Mouse (Mus musculus) lung, postnatal 14 days (tissue): ENCODE measurements around the gene Klc2.
"Not testable (repeated sequence)": the region's sequence is repeated elsewhere in the genome, so short reads cannot be mapped to it uniquely, and the experiment has no call there.

Experiments used
- DNase-seq: peaks from one replicate; pipeline ENCODE4 v3.0.0; 2021

Gene Klc2

GRCm38 (mm10) chr19:5118384-5118698 is at the start of gene Klc2:
Gene Klc2 (minus strand): TSS chr19:5118560.
- DNase-seq, result no peak

DNA sequence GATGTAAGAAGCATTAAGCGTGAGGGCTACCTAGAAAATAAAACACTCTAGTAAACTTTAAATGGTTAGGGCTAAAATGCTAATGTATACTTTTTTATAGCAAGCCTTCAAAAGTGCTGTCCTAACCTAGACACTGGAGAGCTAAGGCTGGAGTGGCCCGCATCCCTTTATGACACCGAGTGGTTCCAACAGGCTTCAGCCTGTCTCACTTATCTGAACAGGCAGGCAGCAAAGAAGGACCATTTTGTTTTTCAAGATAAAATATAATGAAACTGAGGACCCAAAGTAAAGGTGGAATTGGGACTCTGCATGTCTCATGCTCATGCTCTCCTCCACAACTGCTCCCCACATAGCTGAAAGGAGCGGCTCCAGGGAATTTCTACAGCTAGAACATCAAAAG is 49.1 kb upstream of the Klc2 start:
- no peak for DNase-seq

DNA sequence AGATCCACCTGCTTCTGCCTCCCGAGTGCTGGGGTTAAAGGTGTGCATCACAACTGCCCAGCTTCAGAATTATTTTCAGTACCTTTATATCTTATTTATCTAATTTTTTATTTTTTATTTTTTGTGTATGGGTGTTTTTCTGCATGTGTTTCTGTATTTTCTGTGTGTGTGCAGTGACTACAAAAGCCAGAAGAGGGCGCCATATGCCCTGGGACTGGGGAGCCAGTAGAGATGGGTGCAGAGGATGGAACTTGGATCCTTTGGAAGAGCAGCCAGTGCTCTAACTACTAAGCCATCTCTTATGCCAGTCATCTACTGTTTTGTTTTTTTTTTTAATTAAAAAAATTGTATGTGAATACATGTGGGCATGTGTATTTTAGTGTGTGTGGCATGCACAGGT is 46.0 kb upstream of the Klc2 start:
- peak; percentile 25 for DNase-seq

DNA sequence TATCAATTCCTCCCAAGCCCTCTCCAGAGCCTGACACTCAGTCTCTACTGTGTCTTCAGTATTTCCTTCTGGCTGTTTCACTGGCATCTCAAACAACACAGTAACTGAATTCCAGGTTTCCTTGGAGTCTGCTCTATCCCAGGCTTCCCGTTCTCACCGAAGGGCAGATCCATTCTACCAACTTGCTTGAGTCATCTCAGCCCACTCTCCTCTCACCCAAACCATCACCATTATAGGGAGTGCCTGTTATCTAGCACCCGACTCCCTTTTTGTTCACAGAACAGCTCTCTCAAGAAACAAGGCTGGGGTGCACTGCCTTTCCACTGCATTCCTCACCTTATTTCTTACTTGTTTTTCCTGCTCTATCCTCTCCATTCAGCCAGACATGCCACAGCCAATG is 43.6 kb upstream of the Klc2 start:
- DNase-seq, result no peak

- DNase-seq, result no peak
Measured at GRCm38 (mm10) chr19:5152261-5152660, 33.9 kb upstream of the Klc2 start.

GRCm38 (mm10) chr19:5151741-5152140 is 33.4 kb upstream of the Klc2 start:
- DNase-seq, result no peak

GRCm38 (mm10) chr19:5151331-5151730 is 33.0 kb upstream of the Klc2 start:
- peak; percentile 66 for DNase-seq

GRCm38 (mm10) chr19:5150358-5150757 is 32.0 kb upstream of the Klc2 start:
- no peak for DNase-seq

DNA sequence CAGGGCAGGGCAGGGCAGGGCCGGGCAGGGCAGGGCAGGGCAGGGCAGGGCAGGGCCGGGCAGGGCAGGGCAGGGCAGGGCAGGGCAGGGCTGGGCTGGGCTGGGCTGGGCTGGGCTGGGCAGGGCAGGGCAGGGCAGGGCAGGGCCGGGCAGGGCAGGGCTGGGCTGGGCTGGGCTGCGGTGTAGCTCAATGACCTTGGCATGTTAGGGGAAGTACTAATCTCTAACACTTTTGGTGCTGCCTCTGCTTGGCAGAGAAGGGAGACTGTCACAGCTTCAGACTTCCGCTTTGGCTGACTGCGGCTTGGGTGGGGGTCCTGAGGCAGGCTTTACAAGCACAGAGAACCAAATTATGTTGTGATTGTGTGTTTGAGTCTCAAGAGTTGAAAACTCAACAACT is 30.7 kb upstream of the Klc2 start:
- DNase-seq, result not testable (repeated sequence)

DNA sequence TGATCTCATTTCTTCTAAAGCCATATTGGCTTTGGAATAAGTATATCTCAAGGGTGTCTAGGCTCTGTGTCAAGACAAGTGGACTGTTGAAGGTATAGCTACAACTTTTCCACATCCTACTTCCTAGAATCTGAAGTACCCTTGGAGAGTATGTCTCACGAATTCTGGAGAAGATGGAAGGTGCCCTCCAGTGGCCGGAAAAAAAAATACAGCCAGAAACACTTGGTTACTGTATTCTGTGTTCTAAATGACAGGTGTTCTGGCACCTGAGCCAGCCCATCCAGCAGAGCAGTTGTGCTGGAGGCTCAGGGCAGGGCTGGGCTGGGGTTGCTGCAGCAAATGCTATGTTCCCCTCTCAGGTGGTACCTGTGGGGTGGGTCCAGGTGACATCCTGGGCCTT is 21.3 kb upstream of the Klc2 start:
- DNase-seq, result peak; percentile 73

DNA sequence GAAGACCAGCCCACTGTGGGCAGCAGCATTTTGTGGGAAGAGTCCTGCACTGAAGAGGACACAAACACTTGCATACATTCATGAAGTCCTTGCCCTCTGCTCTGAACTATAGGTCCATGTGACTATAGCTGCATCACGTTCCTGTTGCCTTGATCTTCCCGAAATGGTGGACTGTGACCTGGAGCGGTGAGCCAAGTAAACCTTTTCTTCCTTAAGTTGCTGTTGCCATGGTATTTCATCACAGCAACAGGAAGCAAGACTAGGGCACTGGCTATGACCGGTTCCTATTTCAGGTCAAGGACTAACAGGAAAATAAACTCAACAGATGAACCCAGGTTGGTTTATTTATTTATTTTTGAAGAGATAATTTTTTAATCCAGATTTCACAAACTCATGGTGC is 12.9 kb upstream of the Klc2 start:
- DNase-seq, result no peak

GRCm38 (mm10) chr19:5129770-5130169 is 11.4 kb upstream of the Klc2 start:
- no peak for DNase-seq

- DNase-seq, result no peak
Measured at GRCm38 (mm10) chr19:5124055-5124614, 5.8 kb upstream of the Klc2 start.

DNA sequence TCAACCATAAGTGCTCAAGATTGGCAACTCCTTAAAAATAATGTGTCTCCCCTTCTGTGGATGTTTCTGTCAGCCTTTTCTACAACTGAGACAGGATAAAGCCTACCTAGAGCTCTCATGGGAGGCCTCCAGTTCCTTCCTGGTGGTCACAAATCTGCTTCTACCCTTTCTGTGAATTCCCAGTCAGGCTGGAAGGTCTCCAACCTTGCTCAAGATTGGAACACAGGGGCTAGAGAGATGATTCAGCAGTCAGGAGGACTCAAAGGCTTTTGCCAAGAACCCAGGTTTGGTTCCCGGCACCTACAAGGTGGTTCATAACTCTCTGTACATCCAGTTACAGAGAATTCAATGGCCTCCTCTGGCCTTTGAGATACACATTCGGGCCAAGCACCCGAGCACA is 4.9 kb upstream of the Klc2 start:
- no peak for DNase-seq

GRCm38 (mm10) chr19:5122492-5122891 is 4.1 kb upstream of the Klc2 start:
- DNase-seq, result no peak

- peak; percentile 92 for DNase-seq
Measured at GRCm38 (mm10) chr19:5117494-5118383, 621 bp downstream of the Klc2 start.

DNA sequence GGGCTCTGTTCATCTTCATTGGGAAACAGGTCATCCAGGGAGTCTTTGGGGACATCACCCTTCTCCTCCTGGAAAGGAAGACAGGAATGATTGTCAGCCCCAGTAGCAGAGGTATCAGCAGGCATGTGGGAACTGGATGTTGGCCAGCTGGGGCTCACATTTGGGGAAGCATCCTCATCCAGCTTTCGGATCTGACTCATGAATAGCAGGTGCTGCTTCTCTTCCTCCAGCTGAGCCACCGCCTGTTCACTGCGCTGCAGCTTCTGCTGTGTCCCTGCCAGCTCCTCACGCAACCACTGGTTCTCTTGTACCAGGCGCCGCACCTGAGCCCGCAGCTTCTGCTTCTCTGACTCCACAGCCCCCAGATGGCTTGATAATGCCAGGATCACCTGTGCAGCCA is 4.6 kb downstream of the Klc2 start:
- DNase-seq, result no peak

- DNase-seq, result peak; percentile 37
Measured at GRCm38 (mm10) chr19:5109659-5110453, 8.5 kb downstream of the Klc2 start.

DNA sequence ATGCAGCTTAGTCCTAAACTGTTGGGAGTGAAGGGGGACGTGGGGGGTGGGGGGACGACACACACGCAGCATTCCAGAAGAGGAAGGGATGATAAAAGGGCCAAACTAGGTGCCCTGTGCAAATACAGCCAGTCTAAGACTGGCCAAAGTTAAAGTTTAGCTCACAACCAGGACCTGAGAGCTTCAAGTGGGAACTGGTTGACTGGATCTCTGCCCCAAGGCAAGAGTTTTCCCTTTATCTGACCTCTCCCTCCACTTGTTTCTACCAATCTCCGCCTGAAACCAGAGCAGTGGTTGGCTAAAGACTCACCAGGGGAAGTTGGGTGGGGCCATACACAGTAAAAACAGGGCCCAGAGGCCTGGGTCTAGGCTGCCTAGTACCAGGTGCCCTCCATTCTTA is 9.7 kb downstream of the Klc2 start:
- DNase-seq, result no peak

- DNase-seq, result peak; percentile 55
Measured at GRCm38 (mm10) chr19:5108271-5108575, 10.1 kb downstream of the Klc2 start.

- DNase-seq, result no peak
Measured at GRCm38 (mm10) chr19:5107556-5108270, 10.6 kb downstream of the Klc2 start.

- DNase-seq, result peak; percentile 97
Measured at GRCm38 (mm10) chr19:5106731-5107191, 11.6 kb downstream of the Klc2 start, which contains the start of gene Rab1b. Gene Rab1b (minus strand): TSS chr19:5107072.

DNA sequence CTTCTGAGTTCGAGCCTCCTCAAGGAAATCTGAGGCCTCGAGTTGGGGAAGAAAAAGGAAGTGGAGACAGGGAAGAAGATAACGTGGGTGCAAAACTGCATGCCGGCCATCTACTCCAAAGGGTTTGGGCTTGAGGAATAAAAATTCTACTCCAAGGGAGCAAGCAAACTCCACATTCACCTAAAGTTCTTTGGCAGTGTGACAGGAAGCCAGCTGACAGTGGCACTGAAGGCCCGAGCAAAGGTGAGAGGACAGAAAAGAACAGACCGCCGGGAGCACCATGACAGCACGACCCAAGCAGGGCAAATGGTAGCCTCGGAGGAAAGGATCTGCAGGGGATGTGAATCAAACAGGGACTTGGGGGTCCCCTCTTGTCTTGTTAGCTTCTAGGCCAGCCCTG is 12.3 kb downstream of the Klc2 start:
- DNase-seq, result peak; percentile 27
